Mouse (Mus musculus) kidney, embryonic 15.5 days (tissue): ENCODE results near the gene Scn1b. TPM values are rescaled to one million over a fixed set of nuclear protein-coding genes. Genes with fewer than 3 reads are reported as not detected.

Experiments used
- ATAC-seq: fragments of 200-750 bp; cut with Nextera tagmentation; replicated peaks from 2 replicates; pipeline ENCODE4 v1.8.0; 2017; ENCODE audit warnings: moderate TSS enrichment; ENCODE audit not compliant: low FRiP score
- H3K27ac ChIP-seq: fragments of 300-500 bp; sonication (generic); 2 replicates; pipeline ENCODE4 v1.5.1; 2015; ENCODE audit warnings: mild to moderate bottlenecking, inconsistent platforms
- H3K27me3 ChIP-seq: fragments of 300-500 bp; sonication (generic); 2 replicates; pipeline ENCODE4 v1.6.1; 2015; ENCODE audit warnings: inconsistent platforms
- H3K36me3 ChIP-seq: fragments of 300-500 bp; sonication (generic); 2 replicates; pipeline ENCODE4 v1.6.1; 2015; ENCODE audit warnings: inconsistent platforms
- H3K4me1 ChIP-seq: fragments of 300-500 bp; sonication (generic); 2 replicates; pipeline ENCODE4 v1.6.1; 2015; ENCODE audit warnings: inconsistent platforms
- H3K4me2 ChIP-seq: fragments of 300-500 bp; sonication (generic); 2 replicates; pipeline ENCODE4 v1.6.1; 2015; ENCODE audit warnings: moderate library complexity, mild to moderate bottlenecking, inconsistent platforms
- H3K4me3 ChIP-seq: fragments of 300-500 bp; sonication (generic); replicated peaks from 2 replicates; pipeline ENCODE4 v1.5.1; 2015; ENCODE audit warnings: mild to moderate bottlenecking, inconsistent platforms
- H3K9ac ChIP-seq: fragments of 300-500 bp; sonication (generic); 2 replicates; pipeline ENCODE4 v1.6.1; 2015; ENCODE audit warnings: mild to moderate bottlenecking, inconsistent platforms
- H3K9me3 ChIP-seq: fragments of 300-500 bp; sonication (generic); replicated peaks from 2 replicates; pipeline ENCODE4 v1.6.1; 2016; ENCODE audit warnings: inconsistent platforms
- WGBS: fragments of 180-500 bp; shearing (Covaris S2); methylation state at CpG from one replicate; pipeline ENCODE4 v1.1.7; 2015; ENCODE audit warnings: mixed read lengths; 5-methylcytosine and 5-hydroxymethylcytosine counted together
- polyA plus RNA-seq: library from polyadenylated mRNA; unstranded; fragments of >200 nt; fragmentation: Nextera tagmentation; extraction: Ambion mirVana; gene quantifications from 2 replicates; pipeline ENCODE4 v1.2.1, GENCODE M21; 2015

Scn1b gene
- polyA plus RNA-seq, 1 experiment from 2014 or later: 1.4 TPM

DNA sequence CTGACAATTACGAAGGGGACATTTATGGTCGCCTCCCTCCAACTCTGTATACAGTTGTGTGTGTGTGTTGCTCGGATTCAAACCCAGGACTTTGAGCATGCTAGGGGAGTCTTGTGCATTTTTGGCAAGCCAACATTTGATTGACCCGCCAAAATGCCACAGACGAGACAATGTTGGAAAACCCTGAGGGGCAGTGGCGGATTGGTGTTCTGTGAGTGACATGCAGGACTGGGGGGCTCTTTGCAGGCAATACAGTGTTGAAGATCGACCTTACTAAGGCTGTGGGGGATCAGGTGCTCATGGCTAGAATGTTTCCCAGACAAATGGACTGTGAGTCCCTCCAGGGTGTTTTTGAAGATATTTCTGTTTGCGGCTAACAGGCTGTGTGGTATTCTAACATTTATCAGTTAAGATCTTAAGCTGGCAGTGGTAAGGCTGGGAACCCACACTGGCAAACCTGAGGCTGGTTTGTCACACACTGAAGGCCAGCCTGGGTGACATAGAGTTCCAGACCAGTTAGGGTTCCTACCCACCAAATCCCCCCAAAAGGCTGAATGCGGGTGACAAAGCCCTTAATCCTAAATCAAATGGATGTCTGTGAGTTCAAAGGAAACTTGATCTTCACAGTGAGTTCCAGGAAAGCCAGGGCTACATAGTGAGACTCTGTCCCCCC lies 29.8 kb downstream of the Scn1b start:
- no peak overlapping the region for H3K4me2 ChIP-seq
- H3K4me3 ChIP-seq: no peak overlapping the region
- H3K27me3 ChIP-seq: no peaks in the 10 kb centered on the region
- no peak overlapping the region for H3K27ac ChIP-seq
- H3K36me3 ChIP-seq: no peaks in the 10 kb centered on the region
- peaks cover 8% of the 10 kb centered on the region for H3K4me1 ChIP-seq
- WGBS: 73% methylated on average over 9 of the region's 9 CpGs
- H3K9me3 ChIP-seq: no peaks in the 10 kb centered on the region
- no peak overlapping the region for H3K9ac ChIP-seq
- no peak for ATAC-seq

DNA sequence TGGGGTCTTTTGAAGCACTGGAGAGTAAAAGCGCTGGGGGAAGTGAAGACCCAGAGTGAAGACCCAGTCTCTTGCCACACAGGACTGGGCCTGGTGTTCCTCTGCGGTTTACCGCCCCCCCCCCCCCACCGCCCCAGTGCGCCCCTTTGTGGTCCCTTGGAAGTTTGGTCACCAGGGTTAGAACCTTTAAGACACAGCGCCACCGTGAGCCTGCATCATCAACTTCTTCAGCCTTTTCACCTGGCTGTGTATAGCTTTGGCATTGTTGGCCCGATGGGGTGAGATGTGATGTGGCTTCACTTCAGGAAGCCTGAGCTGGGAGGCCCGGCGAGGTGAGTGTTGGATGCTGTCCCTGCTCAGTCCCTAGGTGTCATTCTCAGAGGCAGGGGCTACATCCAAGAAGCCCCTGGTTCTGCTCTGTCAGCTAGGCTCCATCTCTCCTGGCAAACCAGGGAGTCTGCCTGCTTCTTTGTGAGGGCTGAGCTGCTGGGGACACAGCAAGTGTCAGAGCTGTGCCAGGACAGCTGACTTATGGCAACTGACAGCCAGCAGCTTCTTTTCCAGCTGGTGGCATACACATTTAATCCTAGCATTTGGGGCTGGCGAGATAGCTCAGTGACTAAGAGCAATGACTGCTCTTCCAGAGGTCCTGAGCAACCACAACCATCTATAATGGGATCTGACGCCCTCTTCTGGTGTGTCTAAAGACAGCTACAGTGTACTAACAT lies 31.9 kb downstream of the Scn1b start:
- 33% methylated on average over 12 of the region's 12 CpGs for WGBS
- no peaks in the 10 kb centered on the region for H3K9me3 ChIP-seq
- H3K4me1 ChIP-seq: peaks cover 8% of the 10 kb centered on the region
- no peaks in the 10 kb centered on the region for H3K27me3 ChIP-seq
- H3K4me2 ChIP-seq: no peak overlapping the region
- H3K9ac ChIP-seq: no peak overlapping the region
- no peaks in the 10 kb centered on the region for H3K36me3 ChIP-seq
- no peak overlapping the region for H3K4me3 ChIP-seq
- H3K27ac ChIP-seq: no peak overlapping the region
- ATAC-seq: no peak

DNA sequence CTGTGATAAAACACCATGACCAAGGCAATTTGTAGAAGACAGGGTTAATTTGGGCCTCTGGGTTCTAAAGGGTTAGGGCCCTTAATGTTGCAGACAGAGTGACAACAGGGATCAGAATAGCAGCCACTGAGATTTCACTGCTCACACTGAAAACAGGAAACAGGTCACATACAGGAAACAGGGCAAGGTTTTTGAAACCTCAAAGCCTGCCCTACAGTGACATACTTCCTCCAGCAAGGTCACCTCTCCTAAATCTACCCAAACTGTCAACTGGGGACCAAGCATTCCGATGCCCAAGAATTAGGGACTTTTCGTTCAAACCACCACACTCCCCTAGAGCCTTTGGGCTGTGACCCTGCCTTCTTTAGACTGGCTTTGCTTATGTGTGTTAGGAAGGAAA lies 37.1 kb downstream of the Scn1b start:
- 0 out of 2 replicates have a peak overlapping the region, but pooled peaks have one; percentile 48 for H3K27ac ChIP-seq
- no peak overlapping the region for H3K4me2 ChIP-seq
- H3K9me3 ChIP-seq: no peaks in the 10 kb centered on the region
- no peak overlapping the region for H3K4me3 ChIP-seq
- ATAC-seq: no peak
- H3K9ac ChIP-seq: no peak overlapping the region
- no peaks in the 10 kb centered on the region for H3K36me3 ChIP-seq
- H3K4me1 ChIP-seq: peaks cover 5% of the 10 kb centered on the region
- 64% methylated on average over 2 of the region's 2 CpGs for WGBS
- H3K27me3 ChIP-seq: no peaks in the 10 kb centered on the region

DNA sequence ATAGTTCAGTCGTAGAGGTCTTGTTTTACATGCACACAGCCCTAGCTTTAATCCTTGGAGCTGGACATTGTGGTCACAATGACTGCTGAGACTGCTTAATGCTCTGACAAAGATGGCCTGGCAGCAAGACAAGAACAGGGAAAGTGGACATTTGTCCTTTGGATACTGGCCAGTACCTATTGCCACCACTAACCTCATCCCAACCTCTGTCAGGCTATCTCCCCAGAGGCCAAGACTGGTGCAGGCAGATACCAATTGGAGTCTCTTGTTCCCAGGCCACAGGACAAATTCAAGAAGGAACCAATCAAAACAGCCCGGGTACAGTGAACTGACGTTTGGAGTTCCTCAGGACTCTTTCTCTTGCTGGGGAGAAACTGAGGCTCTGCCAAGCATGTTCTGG lies 38.6 kb downstream of the Scn1b start:
- Histone ChIP-seq H3K9ac (no peak overlapping the region), H3K4me1 (peaks cover 12% of the 10 kb centered on the region), H3K36me3 (no peaks in the 10 kb centered on the region), H3K9me3 (no peaks in the 10 kb centered on the region), H3K4me3 (no peak overlapping the region), H3K4me2 (no peak overlapping the region), H3K27me3 (no peaks in the 10 kb centered on the region), H3K27ac (no peak overlapping the region)
- 75% methylated on average over 3 of the region's 3 CpGs for WGBS
- no peak for ATAC-seq

DNA sequence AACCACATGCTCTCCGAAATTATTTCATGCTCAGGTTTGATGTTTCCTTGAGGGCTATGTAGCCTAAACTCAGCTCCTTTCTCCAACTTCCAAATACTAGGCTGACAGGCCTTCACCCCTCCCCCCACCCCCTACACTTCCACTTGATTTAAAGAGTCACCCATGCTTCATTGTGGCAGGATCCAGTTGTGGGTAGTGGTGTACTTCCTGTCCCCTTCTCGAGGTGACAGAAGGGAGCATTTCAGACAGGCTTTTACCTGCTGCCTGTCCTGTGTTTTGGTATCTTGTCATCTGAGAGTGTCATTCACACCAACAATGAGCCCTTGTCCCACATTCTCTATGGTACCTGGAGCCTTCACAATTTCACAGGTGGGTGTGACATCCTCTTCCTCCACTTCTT lies 39.5 kb downstream of the Scn1b start:
- no peak overlapping the region for H3K4me2 ChIP-seq
- no peak for ATAC-seq
- no peak overlapping the region for H3K27ac ChIP-seq
- WGBS: 37% methylated on average over 2 of the region's 2 CpGs
- peaks cover 12% of the 10 kb centered on the region for H3K4me1 ChIP-seq
- H3K9me3 ChIP-seq: no peaks in the 10 kb centered on the region
- no peaks in the 10 kb centered on the region for H3K27me3 ChIP-seq
- no peak overlapping the region for H3K9ac ChIP-seq
- no peaks in the 10 kb centered on the region for H3K36me3 ChIP-seq
- no peak overlapping the region for H3K4me3 ChIP-seq

- Histone ChIP-seq H3K36me3 (no peaks in the 10 kb centered on the region), H3K27me3 (no peaks in the 10 kb centered on the region), H3K9ac (no peak overlapping the region), H3K9me3 (no peaks in the 10 kb centered on the region), H3K4me1 (peaks cover 12% of the 10 kb centered on the region), H3K4me3 (no peak overlapping the region), H3K27ac (no peak overlapping the region), H3K4me2 (no peak overlapping the region)
- no peak for ATAC-seq
- 90% methylated on average over 9 of the region's 9 CpGs for WGBS
Observed at GRCm38 (mm10) chr7:31086175-31086755, 40.5 kb downstream of the Scn1b start.

DNA sequence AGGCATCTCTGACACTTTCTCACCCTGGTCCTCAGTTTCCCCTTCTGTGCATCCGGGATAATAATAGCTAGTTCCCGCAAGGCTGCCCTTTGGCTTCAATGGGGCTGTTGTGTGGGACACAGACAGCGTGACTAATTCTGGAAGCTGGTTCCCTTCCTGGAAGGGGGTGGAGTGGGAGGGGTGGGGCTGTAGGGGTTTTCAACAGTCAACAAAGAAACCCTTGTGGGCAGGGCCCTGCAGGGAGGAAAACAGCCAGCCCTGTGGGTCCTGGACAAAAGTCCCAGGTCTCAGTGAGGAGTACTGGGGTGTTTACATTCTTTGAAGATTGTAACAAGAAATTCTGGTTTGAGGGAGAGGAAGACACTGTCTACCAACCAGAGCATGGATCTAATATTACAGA lies 41.6 kb downstream of the Scn1b start:
- Histone ChIP-seq H3K27ac (peak overlapping the region; percentile 56; the same call in 1 of the 2 replicates), H3K4me2 (no peak overlapping the region), H3K9me3 (no peaks in the 10 kb centered on the region), H3K27me3 (no peaks in the 10 kb centered on the region), H3K4me3 (no peak overlapping the region), H3K36me3 (no peaks in the 10 kb centered on the region), H3K4me1 (peaks cover 12% of the 10 kb centered on the region), H3K9ac (no peak overlapping the region)
- 50% methylated on average over 3 of the region's 3 CpGs for WGBS
- no peak for ATAC-seq

- peak overlapping the region; percentile 52; the same call in 1 of the 2 replicates for H3K27ac ChIP-seq
- no peak overlapping the region for H3K9ac ChIP-seq
- H3K9me3 ChIP-seq: no peaks in the 10 kb centered on the region
- H3K4me1 ChIP-seq: peaks cover 12% of the 10 kb centered on the region
- no peak overlapping the region for H3K4me3 ChIP-seq
- no peak for ATAC-seq
- WGBS: 52% methylated on average over 9 of the region's 9 CpGs
- H3K27me3 ChIP-seq: no peaks in the 10 kb centered on the region
- no peaks in the 10 kb centered on the region for H3K36me3 ChIP-seq
- H3K4me2 ChIP-seq: no peak overlapping the region
Observed at GRCm38 (mm10) chr7:31084140-31084539, 42.7 kb downstream of the Scn1b start.

DNA sequence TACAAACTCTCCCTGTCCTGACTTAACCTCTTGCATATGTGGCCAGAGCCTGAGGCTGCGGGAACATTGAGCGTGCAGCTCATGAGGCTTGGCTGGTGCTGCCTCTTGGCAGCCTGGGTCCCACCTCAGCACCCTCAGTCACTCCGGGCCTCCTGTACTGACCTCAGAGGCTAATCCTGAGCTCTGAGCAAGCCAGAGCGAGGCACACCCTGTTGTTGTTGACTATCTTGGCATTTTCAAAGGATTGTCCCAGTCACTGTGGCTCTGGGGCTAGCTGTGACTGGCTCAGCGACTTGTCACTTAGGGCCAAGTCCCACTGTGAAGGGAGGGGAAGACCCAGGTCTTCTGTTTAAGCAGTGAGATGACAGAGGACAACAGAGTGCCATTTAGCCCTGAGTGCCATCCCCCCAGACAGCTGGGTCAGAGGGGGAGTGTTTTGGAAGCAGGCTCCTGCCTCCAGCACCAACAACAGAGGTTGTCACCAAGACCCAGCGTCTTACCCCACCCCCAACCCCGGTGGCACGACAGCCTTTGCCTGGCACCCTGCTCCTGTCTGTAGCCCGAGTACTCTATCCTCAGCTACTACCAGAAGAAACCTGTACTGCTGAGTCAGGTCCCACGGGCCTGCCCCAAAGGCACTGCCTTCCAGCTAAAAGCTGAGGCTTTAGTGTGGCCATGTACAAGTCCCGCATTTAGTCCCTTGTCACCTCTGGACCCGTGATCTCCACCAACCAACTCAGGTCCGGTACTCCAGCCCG lies 43.8 kb downstream of the Scn1b start:
- ATAC-seq: no peak
- Histone ChIP-seq H3K4me3 (no peak overlapping the region), H3K36me3 (no peaks in the 10 kb centered on the region), H3K4me1 (peaks cover 12% of the 10 kb centered on the region), H3K4me2 (no peak overlapping the region), H3K9me3 (no peaks in the 10 kb centered on the region), H3K27me3 (no peaks in the 10 kb centered on the region), H3K27ac (no peak overlapping the region), H3K9ac (no peak overlapping the region)
- WGBS: 73% methylated on average over 14 of the region's 14 CpGs

- H3K9ac ChIP-seq: no peak overlapping the region
- no peaks in the 10 kb centered on the region for H3K36me3 ChIP-seq
- H3K4me3 ChIP-seq: no peak overlapping the region
- no peak overlapping the region for H3K4me2 ChIP-seq
- no peaks in the 10 kb centered on the region for H3K27me3 ChIP-seq
- no peak overlapping the region for H3K27ac ChIP-seq
- H3K4me1 ChIP-seq: peaks cover 12% of the 10 kb centered on the region
- ATAC-seq: no peak
- H3K9me3 ChIP-seq: no peaks in the 10 kb centered on the region
Observed at GRCm38 (mm10) chr7:31082106-31082505, 44.7 kb downstream of the Scn1b start.

DNA sequence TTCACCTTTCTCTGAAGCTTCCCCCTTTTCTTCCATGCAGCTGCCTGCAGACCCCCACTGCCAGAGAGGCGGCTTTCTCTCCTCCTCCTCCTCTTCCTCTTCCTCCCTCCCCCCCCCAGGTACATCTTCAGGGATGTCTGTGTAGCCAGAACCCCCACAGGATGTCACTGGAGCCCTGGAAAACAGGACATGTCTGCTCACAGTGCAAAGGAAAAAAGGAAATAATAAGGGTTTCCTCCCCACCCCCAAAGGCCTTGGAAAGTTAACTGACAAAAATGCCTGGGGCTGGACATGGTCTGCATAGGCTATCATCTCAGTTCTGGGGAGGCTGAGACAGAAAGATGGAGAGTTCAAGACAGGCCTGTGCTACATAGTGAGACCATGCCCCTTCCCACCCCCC lies 45.7 kb downstream of the Scn1b start:
- Histone ChIP-seq H3K4me2 (no peak overlapping the region), H3K27me3 (no peaks in the 10 kb centered on the region), H3K4me3 (no peak overlapping the region), H3K9me3 (no peaks in the 10 kb centered on the region), H3K9ac (no peak overlapping the region), H3K27ac (no peak overlapping the region), H3K4me1 (peaks cover 12% of the 10 kb centered on the region), H3K36me3 (no peaks in the 10 kb centered on the region)
- ATAC-seq: no peak
- WGBS: 56% methylated on average over 1 of the region's 1 CpGs

DNA sequence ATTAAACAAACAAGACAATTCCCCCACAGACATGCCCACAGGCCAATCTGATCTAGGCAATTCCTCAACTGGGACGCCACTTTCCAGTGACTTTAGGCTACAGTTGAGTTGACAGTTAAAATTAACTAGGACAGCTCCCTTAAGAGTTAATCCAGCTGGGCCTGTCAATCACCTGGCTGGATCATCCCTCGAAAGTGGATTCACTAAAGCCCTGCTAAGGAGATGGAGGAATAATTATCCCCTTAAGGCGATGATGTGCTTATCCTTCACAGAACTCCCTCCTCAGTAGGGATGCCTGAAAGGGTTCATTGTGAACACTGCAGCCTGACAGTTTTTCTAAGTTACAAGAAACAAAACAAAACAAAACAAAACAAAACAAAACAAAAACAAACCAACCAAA lies 46.2 kb downstream of the Scn1b start:
- no peak overlapping the region for H3K4me2 ChIP-seq
- no peak overlapping the region for H3K4me3 ChIP-seq
- 60% methylated on average over 3 of the region's 3 CpGs for WGBS
- H3K27me3 ChIP-seq: no peaks in the 10 kb centered on the region
- no peak for ATAC-seq
- H3K4me1 ChIP-seq: peaks cover 12% of the 10 kb centered on the region
- no peak overlapping the region for H3K27ac ChIP-seq
- H3K9me3 ChIP-seq: no peaks in the 10 kb centered on the region
- H3K9ac ChIP-seq: no peak overlapping the region
- H3K36me3 ChIP-seq: no peaks in the 10 kb centered on the region
